Mouse (Mus musculus) liver, postnatal 0 days (tissue): ENCODE measurements at regions not wholly inside any gene's neighbourhood (a gene's known extent, or its start where the extent isn't known, plus 50 kb on each side); places are given as distances from the start of the nearest gene placed in this dataset.

ENCODE experiments used
- CTCF ChIP-seq: sonication (generic); IDR thresholded peaks from 2 replicates; pipeline ENCODE4 v1.5.1; 2016; ENCODE audit warnings: antibody characterized with exemption, low read depth
- EP300 ChIP-seq: IDR thresholded peaks from 2 replicates; pipeline ENCODE4 v1.6.1; 2016; ENCODE audit warnings: antibody characterized with exemption, low read depth, mild to moderate bottlenecking

DNA sequence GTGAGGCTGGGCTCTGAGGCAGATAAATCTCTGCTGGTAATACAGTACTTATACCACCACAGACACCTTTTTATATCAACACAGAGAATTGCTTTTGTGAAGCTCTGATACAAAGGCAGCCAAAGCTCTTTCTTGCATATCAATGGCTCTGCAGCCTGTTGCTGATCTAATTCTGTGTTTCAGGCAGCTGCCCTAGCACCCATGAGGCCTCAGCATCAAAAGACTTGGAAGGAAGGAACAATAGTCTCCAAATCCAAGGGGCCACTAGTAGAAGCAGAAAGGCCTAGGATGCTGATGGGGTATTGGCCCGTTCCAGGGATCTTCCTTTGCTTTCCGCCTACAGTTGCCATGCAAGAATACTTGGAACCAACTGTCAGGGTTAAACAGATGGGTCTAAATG lies 887.9 kb downstream of the Gm9195 start:
- no peak for TF ChIP-seq CTCF
- no peak for TF ChIP-seq EP300
